Mouse (Mus musculus): ENCODE results near the gene Setd1b.
A peak's percentile ranks its signal among the peaks of the same experiment; 100 is the strongest.
"Not testable (repeated sequence)": the region's sequence is repeated elsewhere in the genome, so short reads cannot be mapped to it uniquely, and the experiment has no call there.

Setd1b gene

GRCm38 (mm10) chr5:123201523-123201892 is 59.5 kb downstream of the Setd1b start:
- DNase-seq (ENCODE audit: low read depth): no peak

DNA sequence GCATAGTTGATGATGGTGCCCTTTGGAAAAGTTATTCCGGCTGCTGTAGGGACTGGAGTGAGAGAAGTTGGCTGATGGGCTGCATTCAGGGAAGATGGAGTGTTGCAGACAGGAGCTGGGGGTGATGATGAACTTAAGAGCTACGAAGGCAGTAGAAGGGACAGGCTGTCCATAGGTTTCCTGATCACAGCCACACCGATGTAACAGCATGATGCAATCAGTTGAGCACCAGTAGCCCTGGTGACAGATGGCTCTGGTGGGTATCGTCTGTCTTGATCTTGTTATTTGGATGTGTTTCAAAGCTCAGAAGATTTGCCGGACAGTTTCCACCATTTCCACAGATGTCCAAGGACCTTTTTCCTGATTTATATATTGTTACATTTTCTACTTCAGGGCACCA is 60.0 kb downstream of the Setd1b start:
- peak; percentile 13 for DNase-seq (ENCODE audit: low read depth)

DNA sequence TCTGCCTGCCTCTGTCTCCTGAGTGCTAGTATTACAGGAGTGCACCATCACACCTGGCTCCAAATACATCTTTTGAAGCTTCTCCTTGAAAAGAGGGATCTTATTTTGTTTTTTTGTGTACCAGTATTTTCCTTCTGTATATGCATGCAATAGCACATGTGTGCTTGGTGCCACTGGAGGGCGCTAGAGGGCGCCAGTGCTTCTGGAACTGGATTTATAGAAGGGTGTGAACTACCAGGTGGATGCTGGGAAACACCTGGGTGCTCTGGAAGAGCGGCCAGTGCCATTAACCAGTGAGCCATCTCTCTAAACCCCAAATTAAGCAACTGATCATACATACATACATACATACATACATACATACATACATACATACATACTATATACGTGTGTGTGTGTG is 60.8 kb downstream of the Setd1b start:
- DNase-seq (ENCODE audit: low read depth): not testable (repeated sequence)

- not testable (repeated sequence) for DNase-seq (ENCODE audit: low read depth)
These were observed 61.6 kb downstream of the Setd1b start for GRCm38 (mm10) chr5:123203591-123203990.

All from 416B (cell line).